Mouse (Mus musculus): ENCODE data around the gene Tap1. TPM values are rescaled to one million over a fixed set of nuclear protein-coding genes. Genes with fewer than 3 reads are reported as not detected.

Gene Tap1
- polyA plus RNA-seq, 1 experiment from 2014 or later, result 7.2 TPM

GRCm38 (mm10) chr17:34208421-34208820, 21.1 kb downstream of the Tap1 start:
- 0 out of 2 replicates have a peak, but pooled peaks cover 7% of the 10 kb centered on the region for H3K4me1 ChIP-seq (ENCODE audit: control insufficient read depth, insufficient read depth, low read length)
- H3K4me3 ChIP-seq (ENCODE audit: low read depth, low read length), result no peak overlapping the region
- ATAC-seq (ENCODE audit: insufficient number of reproducible peaks, insufficient read depth, low FRiP score, low read depth), result no peak
- no peaks in the 10 kb centered on the region for H3K9me3 ChIP-seq (ENCODE audit: control insufficient read depth, low read depth, low read length)
- no peak overlapping the region for H3K27ac ChIP-seq (ENCODE audit: low read length)
- H3K4me2 ChIP-seq (replicated peaks; ENCODE audit: low read depth, low read length), result no peak overlapping the region
- H3K27me3 ChIP-seq (ENCODE audit: control insufficient read depth, insufficient read depth, low read length), result peaks cover 13% of the 10 kb centered on the region
- H3K9ac ChIP-seq (replicated peaks; ENCODE audit: low read depth, low read length), result no peak overlapping the region
- H3K36me3 ChIP-seq (ENCODE audit: control insufficient read depth, insufficient read depth, low read length), result no peaks in the 10 kb centered on the region
- 19% methylated on average over 10 of the region's 10 CpGs for WGBS

- Histone ChIP-seq H3K9ac (replicated peaks; ENCODE audit: low read depth, low read length) (no peak overlapping the region), H3K4me1 (ENCODE audit: control insufficient read depth, insufficient read depth, low read length) (0 out of 2 replicates have a peak, but pooled peaks cover 7% of the 10 kb centered on the region), H3K9me3 (ENCODE audit: control insufficient read depth, low read depth, low read length) (no peaks in the 10 kb centered on the region), H3K36me3 (ENCODE audit: control insufficient read depth, insufficient read depth, low read length) (no peaks in the 10 kb centered on the region), H3K4me3 (ENCODE audit: low read depth, low read length) (no peak overlapping the region), H3K27me3 (ENCODE audit: control insufficient read depth, insufficient read depth, low read length) (peaks cover 22% of the 10 kb centered on the region), H3K4me2 (replicated peaks; ENCODE audit: low read depth, low read length) (no peak overlapping the region), H3K27ac (ENCODE audit: low read length) (no peak overlapping the region)
- ATAC-seq (ENCODE audit: insufficient number of reproducible peaks, insufficient read depth, low FRiP score, low read depth), result no peak
- WGBS, result 38% methylated on average over 3 of the region's 3 CpGs
Measured at GRCm38 (mm10) chr17:34209680-34210079, 22.3 kb downstream of the Tap1 start.

GRCm38 (mm10) chr17:34210599-34210998, 23.2 kb downstream of the Tap1 start:
- Histone ChIP-seq H3K4me2 (replicated peaks; ENCODE audit: low read depth, low read length) (no peak overlapping the region), H3K27ac (ENCODE audit: low read length) (no peak overlapping the region), H3K36me3 (ENCODE audit: control insufficient read depth, insufficient read depth, low read length) (no peaks in the 10 kb centered on the region), H3K27me3 (ENCODE audit: control insufficient read depth, insufficient read depth, low read length) (peaks cover 22% of the 10 kb centered on the region), H3K4me1 (ENCODE audit: control insufficient read depth, insufficient read depth, low read length) (no peaks in the 10 kb centered on the region), H3K9ac (replicated peaks; ENCODE audit: low read depth, low read length) (no peak overlapping the region), H3K4me3 (ENCODE audit: low read depth, low read length) (no peak overlapping the region), H3K9me3 (ENCODE audit: control insufficient read depth, low read depth, low read length) (no peaks in the 10 kb centered on the region)
- ATAC-seq (ENCODE audit: insufficient number of reproducible peaks, insufficient read depth, low FRiP score, low read depth), result no peak
- 70% methylated on average over 3 of the region's 3 CpGs for WGBS

GRCm38 (mm10) chr17:34211746-34212365, 24.5 kb downstream of the Tap1 start:
- H3K9ac ChIP-seq (replicated peaks; ENCODE audit: low read depth, low read length), result no peak overlapping the region
- ATAC-seq (ENCODE audit: insufficient number of reproducible peaks, insufficient read depth, low FRiP score, low read depth), result 0 out of 2 replicates have a peak, but pooled peaks have one; percentile 6
- H3K4me1 ChIP-seq (ENCODE audit: control insufficient read depth, insufficient read depth, low read length), result no peaks in the 10 kb centered on the region
- H3K27me3 ChIP-seq (ENCODE audit: control insufficient read depth, insufficient read depth, low read length), result peaks cover 19% of the 10 kb centered on the region
- no peak overlapping the region for H3K4me2 ChIP-seq (replicated peaks; ENCODE audit: low read depth, low read length)
- WGBS, result 18% methylated on average over 23 of the region's 23 CpGs
- H3K36me3 ChIP-seq (ENCODE audit: control insufficient read depth, insufficient read depth, low read length), result no peaks in the 10 kb centered on the region
- H3K9me3 ChIP-seq (ENCODE audit: control insufficient read depth, low read depth, low read length), result no peaks in the 10 kb centered on the region
- H3K27ac ChIP-seq (ENCODE audit: low read length), result no peak overlapping the region
- no peak overlapping the region for H3K4me3 ChIP-seq (ENCODE audit: low read depth, low read length)

GRCm38 (mm10) chr17:34213936-34214335, 26.6 kb downstream of the Tap1 start:
- Histone ChIP-seq H3K9ac (replicated peaks; ENCODE audit: low read depth, low read length) (no peak overlapping the region), H3K9me3 (ENCODE audit: control insufficient read depth, low read depth, low read length) (0 out of 2 replicates have a peak, but pooled peaks cover 3% of the 10 kb centered on the region), H3K27me3 (ENCODE audit: control insufficient read depth, insufficient read depth, low read length) (peaks cover 19% of the 10 kb centered on the region), H3K27ac (ENCODE audit: low read length) (no peak overlapping the region), H3K4me3 (ENCODE audit: low read depth, low read length) (no peak overlapping the region), H3K4me1 (ENCODE audit: control insufficient read depth, insufficient read depth, low read length) (no peaks in the 10 kb centered on the region), H3K4me2 (replicated peaks; ENCODE audit: low read depth, low read length) (no peak overlapping the region), H3K36me3 (ENCODE audit: control insufficient read depth, insufficient read depth, low read length) (no peaks in the 10 kb centered on the region)
- 44% methylated on average over 21 of the region's 21 CpGs for WGBS
- ATAC-seq (ENCODE audit: insufficient number of reproducible peaks, insufficient read depth, low FRiP score, low read depth), result no peak

- Histone ChIP-seq H3K27me3 (ENCODE audit: control insufficient read depth, insufficient read depth, low read length) (peaks cover 19% of the 10 kb centered on the region), H3K4me2 (replicated peaks; ENCODE audit: low read depth, low read length) (no peak overlapping the region), H3K36me3 (ENCODE audit: control insufficient read depth, insufficient read depth, low read length) (no peaks in the 10 kb centered on the region), H3K9ac (replicated peaks; ENCODE audit: low read depth, low read length) (no peak overlapping the region), H3K4me3 (ENCODE audit: low read depth, low read length) (no peak overlapping the region), H3K4me1 (ENCODE audit: control insufficient read depth, insufficient read depth, low read length) (no peaks in the 10 kb centered on the region), H3K9me3 (ENCODE audit: control insufficient read depth, low read depth, low read length) (0 out of 2 replicates have a peak, but pooled peaks cover 3% of the 10 kb centered on the region), H3K27ac (ENCODE audit: low read length) (no peak overlapping the region)
- WGBS, result 83% methylated on average over 12 of the region's 12 CpGs
- no peak for ATAC-seq (ENCODE audit: insufficient number of reproducible peaks, insufficient read depth, low FRiP score, low read depth)
Measured at GRCm38 (mm10) chr17:34215176-34215575, 27.8 kb downstream of the Tap1 start.

- no peaks in the 10 kb centered on the region for H3K36me3 ChIP-seq (ENCODE audit: control insufficient read depth, insufficient read depth, low read length)
- no peaks in the 10 kb centered on the region for H3K4me1 ChIP-seq (ENCODE audit: control insufficient read depth, insufficient read depth, low read length)
- H3K4me3 ChIP-seq (ENCODE audit: low read depth, low read length), result no peak overlapping the region
- no peak overlapping the region for H3K4me2 ChIP-seq (replicated peaks; ENCODE audit: low read depth, low read length)
- no peak overlapping the region for H3K9ac ChIP-seq (replicated peaks; ENCODE audit: low read depth, low read length)
- H3K27ac ChIP-seq (ENCODE audit: low read length), result no peak overlapping the region
- 0 out of 2 replicates have a peak, but pooled peaks cover 3% of the 10 kb centered on the region for H3K9me3 ChIP-seq (ENCODE audit: control insufficient read depth, low read depth, low read length)
- no peak for ATAC-seq (ENCODE audit: insufficient number of reproducible peaks, insufficient read depth, low FRiP score, low read depth)
- WGBS, result 85% methylated on average over 8 of the region's 8 CpGs
- H3K27me3 ChIP-seq (ENCODE audit: control insufficient read depth, insufficient read depth, low read length), result peaks cover 12% of the 10 kb centered on the region; the same call in 1 of the 2 replicates
Measured at GRCm38 (mm10) chr17:34217216-34217928, 30.0 kb downstream of the Tap1 start.

GRCm38 (mm10) chr17:34217986-34218385, 30.6 kb downstream of the Tap1 start:
- 83% methylated on average over 5 of the region's 5 CpGs for WGBS
- no peak overlapping the region for H3K9ac ChIP-seq (replicated peaks; ENCODE audit: low read depth, low read length)
- no peak for ATAC-seq (ENCODE audit: insufficient number of reproducible peaks, insufficient read depth, low FRiP score, low read depth)

More at GRCm38 (mm10) chr17:34217986-34218385, 30.6 kb downstream of the Tap1 start:
- H3K9me3 ChIP-seq (ENCODE audit: control insufficient read depth, low read depth, low read length), result 0 out of 2 replicates have a peak, but pooled peaks cover 3% of the 10 kb centered on the region
- H3K4me2 ChIP-seq (replicated peaks; ENCODE audit: low read depth, low read length), result no peak overlapping the region
- peaks cover 12% of the 10 kb centered on the region; the same call in 1 of the 2 replicates for H3K27me3 ChIP-seq (ENCODE audit: control insufficient read depth, insufficient read depth, low read length)
- no peaks in the 10 kb centered on the region for H3K4me1 ChIP-seq (ENCODE audit: control insufficient read depth, insufficient read depth, low read length)
- no peak overlapping the region for H3K27ac ChIP-seq (ENCODE audit: low read length)
- H3K36me3 ChIP-seq (ENCODE audit: control insufficient read depth, insufficient read depth, low read length), result no peaks in the 10 kb centered on the region
- H3K4me3 ChIP-seq (ENCODE audit: low read depth, low read length), result no peak overlapping the region

Data from stomach, embryonic 14.5 days (tissue).